Mouse (Mus musculus): ENCODE measurements around the gene Tnfrsf19. TPM values are rescaled to one million over a fixed set of nuclear protein-coding genes. Genes with fewer than 3 reads are reported as not detected.

The Tnfrsf19 gene
- polyA plus RNA-seq, 1 experiment from 2014 or later: 5.1 TPM

DNA sequence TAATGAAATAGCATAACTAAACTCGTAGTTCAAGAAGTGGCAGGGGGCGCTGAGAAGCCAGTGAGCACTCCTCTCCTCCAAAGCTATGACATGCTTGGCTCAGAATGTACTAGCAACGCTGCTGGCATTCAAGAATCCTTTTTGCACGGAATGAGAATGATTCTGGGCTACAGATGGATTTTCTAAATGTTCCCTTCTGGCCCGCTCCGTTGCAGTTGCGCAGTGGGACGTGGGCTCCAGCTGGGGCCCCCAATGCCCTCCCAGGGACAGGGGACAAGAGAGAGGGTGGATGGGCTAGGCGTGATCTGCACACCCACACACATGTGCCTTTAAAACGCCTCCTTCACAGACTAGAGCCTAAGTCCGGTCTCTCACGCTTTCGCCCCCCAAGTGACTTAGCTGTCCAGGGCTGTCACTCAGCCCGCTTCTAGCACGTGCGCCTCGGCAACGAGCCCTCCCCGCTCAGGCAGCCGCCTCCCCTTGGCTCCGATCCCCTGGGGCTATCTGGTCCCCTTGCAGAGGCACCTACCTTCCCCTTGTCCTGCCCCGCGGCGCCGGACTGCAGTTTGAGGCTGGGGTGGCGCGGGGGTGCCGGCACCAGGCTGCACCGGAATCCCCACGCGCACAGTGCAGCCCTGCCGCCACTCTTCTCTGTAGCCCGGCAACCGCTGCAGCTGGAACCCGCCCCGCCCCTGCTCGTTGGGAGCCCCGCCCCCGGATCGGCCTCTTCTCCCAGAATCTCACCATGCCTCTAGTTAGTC, 8.8 kb downstream of the Tnfrsf19 start:
- no peak overlapping the region for H3K27ac ChIP-seq (ENCODE audit: low read length)
- no peaks in the 10 kb centered on the region for H3K36me3 ChIP-seq (ENCODE audit: control insufficient read depth, insufficient read depth)
- WGBS (ENCODE audit: insufficient replicate concordance): under 1% methylated on average over 40 of the region's 40 CpGs
- no peaks in the 10 kb centered on the region; the same call in 1 of the 2 replicates for H3K4me1 ChIP-seq (ENCODE audit: control insufficient read depth, low read depth, low read length)
- peak overlapping the region; percentile 55 for H3K4me3 ChIP-seq (ENCODE audit: low read depth, low read length)
- H3K9me3 ChIP-seq (replicated peaks; ENCODE audit: control insufficient read depth, low read length): no peaks in the 10 kb centered on the region
- ATAC-seq (ENCODE audit: low read depth): peak; percentile 78
- H3K4me2 ChIP-seq (ENCODE audit: low read depth, low read length): peak overlapping the region; percentile 58
- no peak overlapping the region; the same call in 1 of the 2 replicates for H3K9ac ChIP-seq (ENCODE audit: low read depth, low read length)
- no peaks in the 10 kb centered on the region for H3K27me3 ChIP-seq (ENCODE audit: control insufficient read depth, insufficient read depth, low read depth, low read length)

DNA sequence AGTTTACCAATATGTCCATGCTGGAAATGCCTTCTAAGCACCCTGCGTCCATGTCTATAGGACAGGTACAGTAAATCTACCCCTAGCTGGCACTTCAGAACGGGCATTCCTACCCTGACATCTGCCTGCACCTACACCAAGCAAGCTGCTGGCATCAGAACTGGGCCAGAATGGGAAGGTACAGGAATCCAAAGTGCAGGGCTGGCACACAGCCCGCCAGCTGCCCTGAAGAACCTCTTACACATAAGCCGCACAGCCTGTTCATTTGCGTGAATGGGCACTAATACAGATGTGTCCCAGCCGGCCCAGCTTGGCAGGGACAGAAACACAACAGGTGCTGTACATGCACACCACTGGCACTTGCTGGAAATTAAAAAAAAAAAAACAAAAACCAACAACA, 15.9 kb downstream of the Tnfrsf19 start:
- no peaks in the 10 kb centered on the region for H3K9me3 ChIP-seq (replicated peaks; ENCODE audit: control insufficient read depth, low read length)
- ATAC-seq (ENCODE audit: low read depth): no peak
- no peaks in the 10 kb centered on the region for H3K4me1 ChIP-seq (ENCODE audit: control insufficient read depth, low read depth, low read length)
- no peak overlapping the region for H3K4me3 ChIP-seq (ENCODE audit: low read depth, low read length)
- WGBS (ENCODE audit: insufficient replicate concordance): 70% methylated on average over 6 of the region's 6 CpGs
- no peaks in the 10 kb centered on the region for H3K27me3 ChIP-seq (ENCODE audit: control insufficient read depth, insufficient read depth, low read depth, low read length)
- no peaks in the 10 kb centered on the region for H3K36me3 ChIP-seq (ENCODE audit: control insufficient read depth, insufficient read depth)
- H3K4me2 ChIP-seq (ENCODE audit: low read depth, low read length): no peak overlapping the region
- no peak overlapping the region for H3K27ac ChIP-seq (ENCODE audit: low read length)
- H3K9ac ChIP-seq (ENCODE audit: low read depth, low read length): no peak overlapping the region

DNA sequence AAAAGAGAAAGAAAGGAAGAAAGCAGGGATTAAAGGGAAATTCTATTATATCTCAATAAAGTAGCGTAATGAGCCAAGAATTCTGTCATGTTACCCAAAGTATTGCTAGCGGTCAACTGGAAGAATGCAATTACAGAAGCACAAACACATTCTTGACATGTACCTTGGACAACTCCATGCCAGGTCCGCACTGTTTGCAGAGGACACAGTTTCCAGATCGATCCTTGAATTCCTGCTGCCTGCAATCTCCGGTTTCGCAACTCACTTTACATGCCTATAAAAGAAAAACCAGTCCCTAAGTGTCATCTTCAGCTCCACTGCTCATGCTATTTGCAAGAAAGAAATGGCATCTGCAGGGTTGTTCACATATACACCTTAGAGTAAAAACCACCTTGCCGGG, 22.3 kb downstream of the Tnfrsf19 start:
- H3K27ac ChIP-seq (ENCODE audit: low read length): no peak overlapping the region
- H3K9ac ChIP-seq (ENCODE audit: low read depth, low read length): no peak overlapping the region
- H3K4me3 ChIP-seq (ENCODE audit: low read depth, low read length): no peak overlapping the region
- H3K4me1 ChIP-seq (ENCODE audit: control insufficient read depth, low read depth, low read length): no peaks in the 10 kb centered on the region
- no peaks in the 10 kb centered on the region for H3K9me3 ChIP-seq (replicated peaks; ENCODE audit: control insufficient read depth, low read length)
- H3K4me2 ChIP-seq (ENCODE audit: low read depth, low read length): no peak overlapping the region
- H3K36me3 ChIP-seq (ENCODE audit: control insufficient read depth, insufficient read depth): no peaks in the 10 kb centered on the region
- H3K27me3 ChIP-seq (ENCODE audit: control insufficient read depth, insufficient read depth, low read depth, low read length): no peaks in the 10 kb centered on the region
- WGBS (ENCODE audit: insufficient replicate concordance): 73% methylated on average over 7 of the region's 7 CpGs
- peak; percentile 51; the same call in 1 of the 2 replicates for ATAC-seq (ENCODE audit: low read depth)

DNA sequence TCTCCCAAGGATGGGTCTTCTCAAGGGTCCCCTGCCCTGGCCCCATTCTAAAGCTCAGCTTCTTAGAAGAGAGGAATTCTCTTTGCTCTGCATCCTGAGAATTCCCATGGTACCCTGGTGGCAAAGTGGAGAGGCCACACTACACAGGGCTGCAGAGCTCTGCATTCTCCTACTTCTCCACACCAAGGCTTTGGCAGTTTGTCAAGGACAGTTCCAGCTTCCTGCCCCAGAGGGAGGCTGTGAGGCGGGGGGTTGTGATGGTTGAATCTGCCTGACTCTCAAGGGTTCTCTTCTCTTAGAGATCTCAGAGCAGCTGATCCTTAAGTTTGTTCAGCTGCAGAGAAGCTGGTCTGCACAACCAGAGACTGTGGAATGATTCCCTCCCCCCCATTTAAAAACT, 23.9 kb downstream of the Tnfrsf19 start:
- Histone ChIP-seq H3K27me3 (ENCODE audit: control insufficient read depth, insufficient read depth, low read depth, low read length) (no peaks in the 10 kb centered on the region), H3K4me2 (ENCODE audit: low read depth, low read length) (no peak overlapping the region), H3K4me3 (ENCODE audit: low read depth, low read length) (no peak overlapping the region), H3K9ac (ENCODE audit: low read depth, low read length) (no peak overlapping the region), H3K9me3 (replicated peaks; ENCODE audit: control insufficient read depth, low read length) (no peaks in the 10 kb centered on the region), H3K27ac (ENCODE audit: low read length) (no peak overlapping the region), H3K36me3 (ENCODE audit: control insufficient read depth, insufficient read depth) (no peaks in the 10 kb centered on the region), H3K4me1 (ENCODE audit: control insufficient read depth, low read depth, low read length) (no peaks in the 10 kb centered on the region)
- 45% methylated on average over 1 of the region's 1 CpGs for WGBS (ENCODE audit: insufficient replicate concordance)
- no peak for ATAC-seq (ENCODE audit: low read depth)

DNA sequence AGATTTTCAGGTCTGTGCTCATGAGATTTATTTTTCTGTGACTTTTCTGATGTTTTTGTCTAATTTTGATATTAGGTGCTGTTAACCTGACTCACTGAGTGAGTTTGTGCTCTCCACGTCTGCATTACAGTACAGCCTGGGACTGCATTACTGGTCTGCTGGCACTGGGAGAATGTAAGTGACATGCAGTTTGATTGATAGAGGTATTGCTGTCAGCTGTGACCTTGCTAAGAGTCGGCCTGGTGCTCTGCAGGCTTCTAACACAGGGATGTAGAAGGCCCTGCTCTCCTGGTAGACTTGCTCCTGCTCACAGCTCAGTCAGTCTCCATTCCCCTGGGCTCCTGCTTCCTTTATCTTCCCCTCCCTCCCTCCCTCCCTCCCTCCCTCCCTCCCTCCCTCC, 25.3 kb downstream of the Tnfrsf19 start:
- Histone ChIP-seq H3K27me3 (ENCODE audit: control insufficient read depth, insufficient read depth, low read depth, low read length) (no peaks in the 10 kb centered on the region), H3K9ac (ENCODE audit: low read depth, low read length) (no peak overlapping the region), H3K4me1 (ENCODE audit: control insufficient read depth, low read depth, low read length) (no peaks in the 10 kb centered on the region), H3K27ac (ENCODE audit: low read length) (no peak overlapping the region), H3K9me3 (replicated peaks; ENCODE audit: control insufficient read depth, low read length) (no peaks in the 10 kb centered on the region), H3K4me3 (ENCODE audit: low read depth, low read length) (no peak overlapping the region), H3K4me2 (ENCODE audit: low read depth, low read length) (no peak overlapping the region), H3K36me3 (ENCODE audit: control insufficient read depth, insufficient read depth) (no peaks in the 10 kb centered on the region)
- WGBS (ENCODE audit: insufficient replicate concordance): 38% methylated on average over 2 of the region's 2 CpGs
- no peak for ATAC-seq (ENCODE audit: low read depth)

DNA sequence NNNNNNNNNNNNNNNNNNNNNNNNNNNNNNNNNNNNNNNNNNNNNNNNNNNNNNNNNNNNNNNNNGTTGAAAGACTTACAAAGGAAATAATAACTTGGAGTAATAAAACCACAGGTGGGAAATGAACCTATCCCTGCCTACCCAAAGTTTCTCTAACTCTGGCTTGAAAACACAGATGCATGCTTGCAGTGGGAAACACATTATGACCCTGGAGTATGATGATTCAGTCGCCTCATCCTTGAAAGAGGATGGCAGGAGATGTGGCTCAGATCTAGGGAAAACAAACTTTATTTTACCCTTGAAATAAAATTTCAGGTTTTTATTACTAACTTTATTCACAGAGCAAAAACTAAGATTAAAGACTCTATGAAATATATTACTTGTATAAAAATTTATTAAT, 26.4 kb downstream of the Tnfrsf19 start:
- Histone ChIP-seq H3K36me3 (ENCODE audit: control insufficient read depth, insufficient read depth) (no peaks in the 10 kb centered on the region), H3K27me3 (ENCODE audit: control insufficient read depth, insufficient read depth, low read depth, low read length) (no peaks in the 10 kb centered on the region), H3K27ac (ENCODE audit: low read length) (no peak overlapping the region), H3K9me3 (replicated peaks; ENCODE audit: control insufficient read depth, low read length) (no peaks in the 10 kb centered on the region), H3K4me1 (ENCODE audit: control insufficient read depth, low read depth, low read length) (no peaks in the 10 kb centered on the region), H3K4me2 (ENCODE audit: low read depth, low read length) (no peak overlapping the region), H3K4me3 (ENCODE audit: low read depth, low read length) (no peak overlapping the region), H3K9ac (ENCODE audit: low read depth, low read length) (no peak overlapping the region)
- WGBS (ENCODE audit: insufficient replicate concordance): 65% methylated on average over 1 of the region's 1 CpGs
- ATAC-seq (ENCODE audit: low read depth): no peak

DNA sequence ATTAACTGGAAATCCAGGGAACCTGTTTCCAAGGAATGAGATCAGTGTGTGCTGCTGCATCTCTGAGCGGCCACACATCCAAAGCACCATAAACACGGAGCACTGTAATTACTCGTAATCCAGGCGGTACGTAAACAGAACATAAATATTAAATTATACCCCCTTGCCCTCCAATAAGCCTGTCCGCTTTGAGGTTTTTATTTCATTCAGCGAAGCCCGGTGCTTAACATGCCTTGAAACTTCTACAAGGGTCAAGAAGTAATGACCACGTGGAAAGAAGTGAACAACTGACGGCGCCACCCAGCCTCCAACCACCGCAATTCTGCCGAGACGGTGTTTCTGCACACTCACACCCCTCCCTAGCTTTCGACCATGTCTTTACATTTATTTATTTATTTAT, 31.7 kb downstream of the Tnfrsf19 start:
- Histone ChIP-seq H3K27me3 (ENCODE audit: control insufficient read depth, insufficient read depth, low read depth, low read length) (no peaks in the 10 kb centered on the region), H3K4me1 (ENCODE audit: control insufficient read depth, low read depth, low read length) (no peaks in the 10 kb centered on the region; the same call in 1 of the 2 replicates), H3K27ac (ENCODE audit: low read length) (no peak overlapping the region), H3K4me3 (ENCODE audit: low read depth, low read length) (no peak overlapping the region), H3K36me3 (ENCODE audit: control insufficient read depth, insufficient read depth) (no peaks in the 10 kb centered on the region), H3K9me3 (replicated peaks; ENCODE audit: control insufficient read depth, low read length) (no peaks in the 10 kb centered on the region), H3K4me2 (ENCODE audit: low read depth, low read length) (no peak overlapping the region), H3K9ac (ENCODE audit: low read depth, low read length) (no peak overlapping the region)
- WGBS (ENCODE audit: insufficient replicate concordance): 82% methylated on average over 15 of the region's 15 CpGs
- ATAC-seq (ENCODE audit: low read depth): no peak

DNA sequence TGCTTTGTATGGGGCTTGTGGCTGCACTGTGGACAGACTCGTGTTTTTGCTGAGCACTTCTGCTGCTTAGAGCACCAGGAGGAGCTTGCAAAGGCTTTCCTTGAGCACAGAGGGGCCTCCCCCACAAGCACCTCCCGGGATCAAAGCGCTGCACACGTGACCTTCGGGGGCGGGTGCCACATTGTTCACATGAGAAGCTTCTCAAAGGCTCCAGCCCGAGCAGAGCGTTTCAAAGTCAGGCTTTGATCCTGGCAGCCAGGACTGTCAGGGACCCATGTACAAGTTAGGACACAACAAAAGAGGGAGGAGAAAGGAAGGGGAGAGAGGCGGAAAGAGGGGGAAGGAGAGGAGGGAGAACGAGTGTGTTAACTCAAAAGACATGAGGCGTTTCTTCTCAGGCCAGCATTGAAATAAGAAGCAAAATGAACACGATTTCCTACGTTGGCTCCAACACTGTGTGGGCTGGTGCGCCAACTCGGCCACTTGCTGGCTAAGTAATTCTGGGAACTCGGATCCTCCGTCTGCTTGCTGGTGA, 33.8 kb downstream of the Tnfrsf19 start:
- Histone ChIP-seq H3K27me3 (ENCODE audit: control insufficient read depth, insufficient read depth, low read depth, low read length) (no peaks in the 10 kb centered on the region), H3K9me3 (replicated peaks; ENCODE audit: control insufficient read depth, low read length) (no peaks in the 10 kb centered on the region), H3K4me2 (ENCODE audit: low read depth, low read length) (0 out of 2 replicates have a peak overlapping the region, but pooled peaks have one; percentile 1), H3K36me3 (ENCODE audit: control insufficient read depth, insufficient read depth) (no peaks in the 10 kb centered on the region), H3K27ac (ENCODE audit: low read length) (no peak overlapping the region), H3K9ac (ENCODE audit: low read depth, low read length) (no peak overlapping the region), H3K4me3 (ENCODE audit: low read depth, low read length) (no peak overlapping the region), H3K4me1 (ENCODE audit: control insufficient read depth, low read depth, low read length) (no peaks in the 10 kb centered on the region; the same call in 1 of the 2 replicates)
- no peak for ATAC-seq (ENCODE audit: low read depth)
- 9% methylated on average over 17 of the region's 17 CpGs for WGBS (ENCODE audit: insufficient replicate concordance)

DNA sequence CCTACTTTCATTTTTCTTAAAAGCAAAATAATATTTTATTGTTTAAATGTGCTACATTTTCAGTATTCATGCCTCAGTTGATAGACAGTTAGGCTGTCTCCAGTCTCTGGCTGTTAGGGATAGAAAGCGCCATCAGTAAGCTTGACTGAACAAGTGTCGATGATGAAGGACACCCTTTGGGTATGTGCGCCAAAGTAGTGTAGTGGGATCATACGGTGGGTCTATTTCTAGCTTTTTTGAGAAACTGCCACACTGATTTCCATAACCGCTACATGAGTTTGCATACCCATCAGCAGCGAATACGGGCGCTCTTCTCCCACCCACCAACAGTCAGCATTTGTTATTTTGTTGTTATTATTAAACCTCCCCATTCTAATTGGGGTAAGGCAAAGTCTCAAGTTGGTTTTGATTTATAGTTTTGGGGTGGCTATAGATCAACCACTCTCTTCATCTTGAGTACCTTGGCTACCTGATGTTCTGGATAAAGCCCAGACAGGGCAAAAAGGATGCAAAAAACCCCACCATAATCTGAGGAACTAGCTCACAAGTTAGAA, 34.6 kb downstream of the Tnfrsf19 start:
- Histone ChIP-seq H3K27ac (ENCODE audit: low read length) (no peak overlapping the region), H3K4me1 (ENCODE audit: control insufficient read depth, low read depth, low read length) (no peaks in the 10 kb centered on the region; the same call in 1 of the 2 replicates), H3K9me3 (replicated peaks; ENCODE audit: control insufficient read depth, low read length) (no peaks in the 10 kb centered on the region), H3K4me2 (ENCODE audit: low read depth, low read length) (no peak overlapping the region), H3K27me3 (ENCODE audit: control insufficient read depth, insufficient read depth, low read depth, low read length) (no peaks in the 10 kb centered on the region), H3K9ac (ENCODE audit: low read depth, low read length) (no peak overlapping the region), H3K4me3 (ENCODE audit: low read depth, low read length) (no peak overlapping the region), H3K36me3 (ENCODE audit: control insufficient read depth, insufficient read depth) (no peaks in the 10 kb centered on the region)
- no peak for ATAC-seq (ENCODE audit: low read depth)
- 78% methylated on average over 8 of the region's 8 CpGs for WGBS (ENCODE audit: insufficient replicate concordance)
